Mouse (Mus musculus): ENCODE results near the gene Cttnbp2nl.

Cttnbp2nl gene

DNA sequence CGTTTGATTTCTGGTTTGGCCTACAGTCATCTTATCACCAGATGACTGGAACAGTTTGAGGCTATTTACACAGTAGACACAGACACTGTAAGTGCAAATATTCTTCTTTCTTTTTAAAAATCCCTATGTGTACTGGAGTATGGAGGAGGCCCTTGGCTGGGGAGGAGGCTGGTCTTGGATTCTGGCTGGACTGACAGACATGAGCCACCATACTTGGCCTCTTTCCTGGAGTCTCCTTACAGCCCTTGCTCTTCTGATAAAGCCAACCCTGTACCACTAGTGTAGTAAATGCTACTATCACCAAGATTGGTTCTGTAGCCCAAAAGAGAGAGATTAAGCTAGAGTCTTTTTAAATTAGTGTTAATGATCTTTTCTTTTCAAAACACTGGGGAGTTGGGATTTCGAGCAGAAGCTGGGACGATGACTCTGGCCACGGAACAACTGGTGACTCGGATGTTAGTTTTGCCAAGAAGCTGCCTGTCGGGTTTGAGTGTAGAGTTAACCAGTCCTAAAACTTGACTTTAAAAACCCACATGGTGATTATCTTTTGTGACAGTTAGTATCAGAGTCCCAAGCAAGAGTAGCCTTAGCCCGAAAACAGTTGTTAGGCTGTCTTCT, 40.1 kb downstream of the Cttnbp2nl start:
- DNase-seq (ENCODE audit: low spot score) = no peak

DNA sequence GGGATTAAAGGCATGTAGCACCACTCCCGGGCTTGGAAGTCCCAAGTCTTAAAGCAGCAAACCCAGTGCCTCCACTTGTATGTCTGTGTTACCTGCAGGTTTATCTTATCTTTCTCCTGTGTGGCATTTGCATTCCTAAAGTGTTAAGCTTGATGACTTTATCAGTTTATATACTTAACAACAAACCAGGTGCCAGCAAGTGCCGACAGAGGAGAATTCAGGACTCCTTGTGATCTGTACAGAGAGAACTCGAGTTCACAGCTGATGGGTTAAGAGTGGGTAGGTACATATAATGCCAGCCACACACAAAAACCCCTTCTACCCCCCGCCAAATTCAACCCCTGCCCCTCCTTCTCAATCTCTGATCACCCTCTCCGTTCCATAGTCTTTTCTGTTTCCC, 41.1 kb downstream of the Cttnbp2nl start:
- DNase-seq (ENCODE audit: low spot score) = no peak

DNA sequence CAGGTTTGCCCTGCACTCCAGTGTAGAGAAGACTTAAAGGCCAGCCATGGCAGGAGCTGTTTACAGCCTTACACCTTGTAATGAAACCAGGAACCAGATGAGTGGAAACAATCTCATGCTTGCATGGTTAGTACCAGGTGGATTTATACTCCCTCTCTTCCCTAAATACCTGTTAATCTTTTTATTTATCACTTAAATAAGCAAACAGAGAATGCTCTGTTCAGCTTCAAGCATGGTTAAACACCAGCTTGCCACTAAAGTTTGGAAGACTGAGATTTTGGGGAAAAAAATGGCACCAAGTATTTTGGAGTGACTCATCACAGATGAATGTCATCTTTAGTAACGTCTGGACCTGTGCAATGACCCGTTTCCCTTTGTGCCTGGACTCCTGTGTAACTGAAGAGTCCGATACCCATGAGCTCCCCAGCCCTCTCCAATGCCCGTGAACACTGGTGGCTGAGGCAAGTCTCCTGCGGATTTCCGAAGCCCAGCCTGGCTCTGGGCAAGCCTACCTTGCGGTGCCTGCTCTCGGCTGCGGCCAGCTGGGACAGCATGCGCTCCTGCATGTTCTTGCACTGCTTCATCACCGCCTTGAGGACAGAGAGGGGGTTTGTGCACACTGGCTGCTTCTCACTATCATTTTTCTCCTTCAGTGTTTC, 42.1 kb downstream of the Cttnbp2nl start:
- no peak for DNase-seq (ENCODE audit: low spot score)

DNA sequence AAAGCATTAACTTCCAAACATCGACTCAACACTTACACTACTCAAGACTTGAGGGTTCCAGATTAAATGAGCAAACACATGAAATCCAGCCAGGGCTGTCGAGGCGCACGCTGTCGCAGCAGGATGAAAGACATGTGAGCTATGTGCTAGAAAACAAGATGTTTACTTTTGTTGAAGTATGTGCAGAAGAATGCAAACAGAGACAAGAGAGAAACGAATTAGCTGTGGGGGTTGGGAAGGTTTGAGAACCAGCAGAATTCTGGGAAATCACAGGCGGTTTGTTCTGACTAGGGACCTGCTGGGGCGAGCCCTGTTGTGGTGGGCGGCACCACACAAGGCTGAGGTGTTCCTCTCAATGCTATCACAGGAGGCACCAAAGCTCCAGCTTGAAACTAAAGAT, 44.9 kb downstream of the Cttnbp2nl start:
- no peak for DNase-seq (ENCODE audit: low spot score)

DNA sequence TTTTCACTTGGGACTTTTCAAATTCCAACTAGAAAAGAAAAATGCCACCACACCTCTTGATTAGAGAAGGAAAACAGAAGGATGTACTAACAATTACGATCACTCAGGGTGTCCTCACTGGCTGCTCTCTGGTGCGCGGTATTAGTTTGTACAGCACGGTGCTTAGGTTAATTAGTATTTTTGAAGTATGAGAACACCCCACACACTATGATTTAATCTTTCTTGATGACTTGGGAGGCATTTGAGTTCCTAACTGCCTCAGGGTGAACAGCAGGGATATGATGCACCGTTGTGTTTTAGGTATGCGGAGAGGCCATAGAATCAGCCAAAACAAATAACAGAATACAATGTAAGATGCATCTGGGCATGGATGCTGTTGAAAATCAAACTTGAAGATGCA, 46.8 kb downstream of the Cttnbp2nl start:
- DNase-seq (ENCODE audit: low spot score) = no peak

DNA sequence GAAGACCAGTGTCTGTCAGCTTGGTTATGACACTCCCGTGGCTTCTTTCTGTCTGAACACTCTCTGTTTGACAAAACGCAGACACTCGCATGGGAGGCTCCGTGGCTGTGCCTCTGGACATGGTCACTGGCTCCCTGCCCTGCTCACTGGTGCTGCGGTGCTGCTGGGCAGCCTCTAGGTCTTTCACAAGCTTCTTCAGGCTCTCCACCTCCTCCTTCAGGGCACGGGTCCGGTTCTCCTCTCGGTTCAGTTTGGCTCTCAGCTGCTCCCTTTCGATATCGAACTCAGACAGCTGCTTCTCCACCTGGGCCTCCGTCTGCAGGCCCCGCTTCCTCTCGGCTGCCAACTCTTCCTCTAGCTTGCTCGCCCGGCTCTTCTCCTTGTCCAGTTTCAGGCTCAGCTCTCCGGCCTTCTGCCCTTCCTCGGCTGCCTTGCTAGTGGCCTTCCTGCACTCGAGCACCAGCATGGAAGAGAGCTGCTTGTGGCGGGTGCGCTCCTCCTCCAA, 47.3 kb downstream of the Cttnbp2nl start:
- DNase-seq (ENCODE audit: low spot score) = no peak

DNA sequence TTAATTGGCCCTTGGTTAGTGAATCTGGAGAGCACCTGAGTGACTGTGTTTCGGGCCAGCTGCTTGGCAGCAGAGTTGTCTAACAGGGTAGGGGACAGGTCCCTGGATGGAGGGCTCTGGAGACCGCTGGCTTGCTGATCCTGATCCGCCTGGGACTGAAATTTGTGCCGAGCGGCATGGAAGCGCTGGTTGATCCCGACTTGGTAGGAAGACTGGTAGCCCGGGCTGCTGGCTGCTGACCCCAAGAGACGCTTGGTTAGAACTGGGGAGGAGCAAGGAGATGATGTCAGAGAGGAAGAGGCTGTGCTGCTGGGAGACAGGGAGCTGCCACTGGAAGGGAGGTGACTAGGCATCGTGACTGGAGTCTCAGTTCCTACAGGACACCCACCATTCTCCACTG, 47.9 kb downstream of the Cttnbp2nl start:
- no peak for DNase-seq (ENCODE audit: low spot score)

DNA sequence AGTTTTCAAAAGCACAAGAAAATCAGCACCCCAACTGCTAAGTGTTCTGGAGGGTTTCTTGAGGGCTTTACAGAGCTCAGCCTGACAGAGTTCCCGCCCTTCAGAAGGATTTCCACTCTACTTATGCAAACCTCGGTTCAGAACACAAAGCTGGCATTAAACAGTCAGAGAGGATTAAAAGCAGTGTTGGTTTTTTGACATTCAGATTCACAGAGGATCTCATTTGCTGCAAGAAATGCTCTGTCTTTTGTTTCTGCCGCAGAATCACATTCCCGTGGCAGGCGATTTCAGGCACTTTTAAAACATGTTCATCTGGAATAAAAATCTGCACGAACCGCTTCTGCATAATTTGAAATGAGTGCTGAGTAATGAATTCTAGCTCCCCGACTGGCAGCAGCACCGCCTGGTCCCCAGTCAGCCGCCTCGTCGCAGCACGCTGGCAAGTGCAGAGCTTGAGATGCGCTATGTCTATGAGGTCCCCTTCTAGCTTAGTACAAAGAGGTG, 48.9 kb downstream of the Cttnbp2nl start:
- DNase-seq (ENCODE audit: low spot score) = no peak

DNA sequence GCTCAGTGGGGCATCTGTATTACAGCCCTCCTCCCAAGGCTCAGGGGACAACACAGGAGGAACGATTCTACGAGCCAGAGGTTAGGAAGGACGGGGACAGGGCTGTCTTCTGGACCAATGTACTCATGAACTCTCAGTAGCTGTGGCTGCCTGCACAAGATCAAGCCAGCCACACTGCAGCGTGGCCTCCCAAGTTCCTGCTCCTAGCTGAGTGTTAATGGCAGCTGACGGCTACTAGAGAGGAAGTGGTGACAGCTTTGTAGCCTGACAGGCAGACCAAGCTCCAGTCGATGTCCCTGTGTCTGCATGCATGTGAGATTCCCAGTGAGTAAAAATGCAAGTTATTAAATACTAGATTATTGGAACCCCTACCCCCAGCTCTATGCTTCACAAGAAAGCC, 51.6 kb downstream of the Cttnbp2nl start:
- DNase-seq (ENCODE audit: low spot score) = no peak

DNA sequence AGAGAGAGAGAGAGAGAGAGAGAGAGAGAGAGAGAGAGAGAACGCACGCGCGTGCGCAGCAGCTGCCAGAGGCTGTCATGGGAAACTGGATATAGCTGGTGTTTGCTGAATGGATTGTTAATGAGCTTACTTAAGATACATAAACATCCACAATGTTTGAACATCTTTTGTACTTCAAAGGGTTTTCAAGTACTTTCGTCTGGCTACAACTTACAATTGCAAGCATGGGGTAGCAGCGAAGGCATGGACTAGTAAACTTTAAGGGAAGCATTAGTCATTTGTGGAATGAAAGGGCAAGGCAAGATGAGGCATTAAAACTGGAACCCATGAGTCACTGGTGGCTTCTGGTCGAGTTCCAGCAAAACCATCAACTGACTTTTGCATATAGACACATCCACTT, 52.4 kb downstream of the Cttnbp2nl start:
- DNase-seq (ENCODE audit: low spot score) = no peak

DNA sequence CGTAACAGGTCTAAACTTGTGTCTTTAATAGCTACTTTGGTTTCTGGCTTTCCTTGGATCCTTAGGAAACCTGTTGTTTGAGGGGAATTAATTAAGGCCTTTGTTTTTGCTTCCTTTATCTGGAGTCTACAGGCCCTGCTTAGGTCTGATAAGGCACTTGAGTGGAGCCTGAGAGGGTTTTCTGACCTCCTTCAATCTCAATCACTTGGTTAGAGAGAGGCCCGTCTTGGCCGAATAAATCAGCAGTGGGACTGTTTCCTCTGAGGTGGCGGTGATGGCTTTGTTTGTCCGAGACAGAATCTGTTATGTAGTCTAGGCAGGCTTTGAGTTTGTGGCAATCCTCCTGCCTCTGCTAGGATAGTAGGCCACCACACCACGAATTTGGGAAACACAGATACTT, 55.4 kb downstream of the Cttnbp2nl start:
- no peak for DNase-seq (ENCODE audit: low spot score)

DNA sequence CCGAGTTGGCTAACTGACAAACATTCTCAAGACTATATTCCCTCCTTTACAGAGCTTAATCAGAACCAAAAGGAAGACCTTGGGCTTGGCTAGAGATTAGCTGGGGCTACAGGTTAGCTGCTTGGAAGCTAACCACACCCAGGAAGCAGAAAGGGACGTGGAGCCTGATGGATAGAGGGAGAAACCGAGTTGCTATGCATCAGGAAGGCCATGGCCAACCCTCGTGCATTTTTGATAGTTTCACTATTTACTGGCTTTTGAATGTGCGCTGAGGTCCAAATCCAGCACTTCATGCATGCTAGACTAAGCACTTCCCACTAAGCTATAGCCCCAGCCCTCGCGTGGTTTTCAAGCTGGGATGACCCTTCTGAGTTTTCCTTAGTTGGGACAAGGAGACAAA, 57.2 kb downstream of the Cttnbp2nl start:
- DNase-seq (ENCODE audit: low spot score) = no peak

DNA sequence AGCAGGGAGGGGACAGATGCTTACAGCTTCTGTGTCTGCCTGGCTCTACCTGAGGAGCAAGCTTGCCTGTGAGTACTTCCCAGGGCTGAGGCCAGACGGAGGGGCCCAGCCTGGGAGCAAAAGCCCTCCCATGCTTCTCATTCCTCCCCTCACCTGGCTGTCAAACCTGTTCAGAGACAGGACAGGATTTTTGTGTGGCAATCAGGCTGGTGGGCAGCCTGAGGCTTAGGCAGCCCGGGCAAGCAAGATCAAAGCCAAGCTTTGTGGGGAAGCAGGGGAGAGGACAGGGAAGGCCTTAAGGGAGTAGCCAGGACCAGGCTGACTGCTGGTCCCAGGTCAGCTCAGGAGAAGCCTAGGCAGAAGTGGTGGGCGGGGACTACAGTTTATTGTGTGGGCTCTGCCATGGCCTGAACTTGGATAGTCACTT, 58.5 kb downstream of the Cttnbp2nl start:
- DNase-seq (ENCODE audit: low spot score) = no peak

DNA sequence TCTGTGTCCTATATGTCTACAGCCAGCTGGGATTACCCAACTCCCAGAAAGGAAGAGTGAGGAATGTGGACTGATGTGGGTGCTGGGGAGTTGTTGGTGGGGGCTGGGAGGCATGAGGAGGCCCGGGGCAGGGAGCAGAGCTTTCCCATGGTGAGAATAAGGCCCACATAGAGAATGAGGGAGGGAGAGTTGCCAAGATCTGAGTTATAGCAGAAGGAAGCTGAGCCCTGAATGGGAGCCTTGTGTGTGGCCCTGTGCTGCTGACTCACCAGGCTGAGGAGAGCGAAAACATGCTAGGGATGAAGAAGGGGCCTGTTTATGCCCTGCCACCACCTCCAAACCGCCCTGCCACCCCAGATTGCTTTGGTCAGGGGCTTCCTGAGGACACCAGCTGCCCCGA, 59.1 kb downstream of the Cttnbp2nl start:
- DNase-seq (ENCODE audit: low spot score) = no peak

DNA sequence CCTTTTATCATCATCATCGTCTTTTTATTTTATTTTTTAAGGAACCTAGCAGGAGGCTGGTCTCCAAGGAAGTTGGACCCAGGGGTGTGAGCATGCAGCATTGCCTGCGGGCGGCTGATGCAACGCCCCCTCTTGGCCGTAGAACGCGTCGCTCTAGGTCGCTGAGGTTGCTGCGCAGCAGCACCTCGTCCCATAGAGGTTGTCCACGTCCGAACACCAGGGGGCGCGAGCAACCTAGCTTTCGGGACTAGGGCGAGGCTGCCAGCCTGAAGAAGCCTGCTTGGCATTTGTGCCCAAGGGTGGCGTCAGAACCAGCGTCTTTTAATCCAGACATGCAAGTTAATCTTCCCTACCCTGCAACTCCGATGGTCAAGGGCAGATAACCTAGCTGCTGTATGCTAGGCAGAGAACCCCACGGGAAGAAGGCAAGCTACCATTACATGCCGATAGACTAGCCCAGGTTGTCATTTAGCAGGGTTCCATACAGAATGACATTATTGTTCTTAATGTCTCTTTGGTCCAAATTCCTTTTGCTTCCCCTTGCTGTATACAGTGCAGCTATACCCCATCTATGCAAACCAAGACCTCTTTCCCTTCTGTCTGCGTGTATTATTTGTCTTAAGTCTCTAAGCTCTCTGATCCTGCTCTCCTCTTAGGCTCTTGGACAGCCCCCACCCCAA, 60.1 kb downstream of the Cttnbp2nl start:
- DNase-seq (ENCODE audit: low spot score) = peak; percentile 73

DNA sequence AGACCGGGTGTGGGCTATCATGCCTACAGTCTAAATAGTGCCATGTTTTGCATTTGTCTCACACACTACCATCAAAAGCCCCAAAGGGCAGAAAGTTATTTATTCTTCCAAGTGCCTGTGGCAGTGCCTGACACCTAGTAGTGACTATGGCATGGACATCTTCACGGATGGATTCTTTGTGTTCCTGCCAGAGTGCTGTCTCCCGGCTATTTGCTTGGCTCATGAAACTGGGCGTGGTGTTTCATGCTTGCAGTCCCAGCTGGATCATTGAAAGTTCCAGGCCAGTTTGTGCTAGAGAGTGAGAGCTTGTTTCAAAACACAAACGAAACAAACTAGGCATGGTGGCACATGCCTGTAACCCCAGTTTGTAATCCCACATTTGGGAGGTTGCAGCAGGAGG, 61.2 kb downstream of the Cttnbp2nl start:
- no peak for DNase-seq (ENCODE audit: low spot score)

DNA sequence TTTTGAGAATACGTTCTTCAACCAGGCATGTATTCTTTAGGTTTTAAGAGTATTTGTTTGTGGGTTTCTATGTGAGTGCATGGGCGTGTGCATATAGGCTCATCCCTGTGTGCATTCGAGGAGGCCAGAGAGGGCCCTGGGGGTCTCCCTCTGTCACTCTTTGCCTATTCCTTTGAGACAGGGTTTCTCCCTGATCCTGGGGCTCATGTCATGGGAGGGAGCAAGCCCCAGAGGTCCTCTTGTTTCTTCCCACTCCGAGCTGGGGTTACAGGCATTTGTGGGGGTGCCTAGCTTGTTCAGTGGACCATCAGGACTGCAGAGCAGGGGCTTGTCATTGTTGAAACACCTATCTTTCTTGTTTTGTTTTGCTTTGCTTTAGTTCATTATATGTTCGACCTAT, 65.1 kb downstream of the Cttnbp2nl start:
- no peak for DNase-seq (ENCODE audit: low spot score)

DNA sequence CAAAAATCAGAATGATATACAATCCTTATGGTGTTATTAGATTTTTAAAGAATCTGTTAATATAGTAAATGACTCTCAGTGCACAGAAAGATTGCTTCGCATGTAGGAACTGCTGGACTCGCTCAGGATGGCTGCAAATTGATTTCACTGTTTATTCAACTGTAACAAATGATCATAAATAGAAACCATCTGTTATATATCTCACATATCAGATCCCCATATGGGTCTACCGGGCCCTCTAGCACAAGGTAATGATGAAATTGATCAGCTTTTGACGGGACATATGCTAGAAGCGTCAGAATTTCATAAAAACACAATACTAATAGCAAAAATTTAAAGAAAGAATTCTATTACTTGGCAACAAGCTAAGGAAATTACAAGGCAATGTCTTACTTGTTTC, 73.2 kb downstream of the Cttnbp2nl start:
- no peak for DNase-seq (ENCODE audit: low spot score)

DNA sequence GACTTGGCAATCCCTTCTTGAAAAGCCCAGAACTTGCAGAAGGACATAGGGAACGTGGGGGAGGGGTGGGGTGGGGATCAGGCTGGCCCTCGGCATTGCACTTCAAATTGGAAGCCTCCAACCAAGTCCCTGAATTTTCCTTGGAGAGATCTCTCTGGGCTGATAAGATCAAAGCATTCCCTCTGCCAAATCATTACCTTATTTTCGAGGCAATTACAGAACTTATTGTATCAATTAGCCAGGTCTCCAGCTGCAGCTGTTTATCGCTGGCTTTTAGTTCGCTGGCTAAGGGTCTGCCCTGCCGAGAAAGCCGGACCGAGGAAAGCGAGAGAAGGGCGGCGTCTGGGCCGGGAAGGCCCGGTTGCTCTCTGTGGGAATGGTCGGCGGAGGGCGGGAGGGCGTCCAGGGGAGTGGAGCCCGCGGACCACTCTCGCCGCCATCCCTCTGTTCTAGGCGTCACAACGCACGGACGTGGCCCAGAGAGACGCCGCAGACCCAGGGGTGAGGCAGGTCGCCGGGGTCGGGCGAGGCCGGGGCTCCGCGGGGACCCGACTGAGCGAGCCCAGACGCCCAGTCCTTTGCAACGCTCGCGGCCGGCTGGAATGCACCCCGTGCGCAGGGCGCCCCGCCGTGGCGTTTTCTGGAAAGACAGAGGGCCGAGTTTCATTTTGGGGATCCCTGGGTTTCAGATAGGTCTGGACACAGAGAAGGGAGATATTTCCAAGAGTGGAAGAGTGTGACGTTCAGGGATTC, 85.2 kb downstream of the Cttnbp2nl start:
- peak; percentile 72 for DNase-seq (ENCODE audit: low spot score)

DNA sequence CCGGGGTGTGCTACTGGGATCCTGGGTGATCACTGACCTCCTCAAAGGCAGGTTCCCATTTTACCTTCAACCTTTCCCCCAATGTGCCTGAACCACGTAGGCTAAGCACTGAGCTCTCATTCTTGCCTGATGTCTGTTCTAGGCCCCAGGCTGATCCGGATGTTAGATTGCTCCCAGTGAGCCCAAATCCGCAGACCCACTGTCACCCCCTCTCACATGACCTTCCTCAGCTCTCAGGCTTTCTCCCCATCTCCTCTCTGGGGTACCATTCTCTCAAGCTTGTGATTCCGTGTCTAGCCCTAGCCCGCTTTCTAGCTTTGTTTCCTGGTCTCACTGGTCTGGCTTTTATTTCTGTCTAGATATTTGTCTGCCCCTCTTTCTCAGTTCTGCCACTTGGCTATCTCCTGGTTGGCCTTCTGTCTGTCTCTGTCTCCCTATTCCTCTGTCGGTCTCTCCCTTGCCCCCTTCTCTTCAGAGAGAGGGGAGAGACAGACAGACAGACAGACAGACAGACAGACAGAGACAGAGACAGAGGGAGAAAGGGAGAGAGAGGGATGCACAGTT, 86.9 kb downstream of the Cttnbp2nl start:
- no peak for DNase-seq (ENCODE audit: low spot score)

DNA sequence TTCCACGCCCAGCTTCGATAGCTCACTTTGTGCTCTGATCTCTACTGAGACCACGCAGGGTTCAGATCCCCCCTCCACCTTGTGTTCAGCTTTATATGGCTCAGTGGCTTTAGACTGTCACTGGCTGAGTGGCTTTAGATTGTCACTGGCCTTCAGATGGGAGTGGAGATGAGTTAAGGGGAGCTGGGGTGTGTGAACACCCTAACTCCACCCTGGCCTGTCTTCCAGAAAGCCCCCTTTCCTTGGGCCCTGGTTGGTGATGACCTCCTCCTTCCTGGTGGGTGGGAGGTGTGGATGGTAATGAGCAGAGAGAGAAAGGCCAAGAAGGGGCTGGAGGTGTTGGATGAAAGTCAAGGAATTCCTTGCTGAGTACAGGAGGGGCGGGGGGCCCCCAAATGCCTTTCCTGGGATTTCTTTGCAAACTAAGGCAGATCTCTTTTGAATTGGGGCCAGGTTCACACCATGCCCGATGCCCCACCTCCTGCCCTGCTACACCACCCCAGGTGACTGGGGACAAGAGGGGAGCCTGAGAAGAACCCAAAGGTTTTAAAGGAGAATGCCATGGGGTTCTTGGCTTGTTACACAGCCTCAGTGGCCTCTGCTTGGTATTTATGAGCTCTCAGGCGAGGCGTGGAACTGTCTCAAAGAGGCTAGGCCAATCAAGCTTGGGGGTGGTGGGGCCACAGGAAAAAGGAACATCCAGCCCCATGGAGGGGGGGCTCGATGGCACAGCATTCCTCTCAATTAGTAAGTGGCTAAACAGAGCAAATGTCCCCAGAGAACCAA, 87.7 kb downstream of the Cttnbp2nl start:
- no peak for DNase-seq (ENCODE audit: low spot score)

Data from urinary bladder, postnatal 10 days (tissue).